Mouse (Mus musculus) MN1 (cell line): ENCODE measurements at regions not wholly inside any gene's neighbourhood (a gene's known extent, or its start where the extent isn't known, plus 50 kb on each side); places are given as distances from the start of the nearest gene placed in this dataset.

Experiments
- DNase-seq: peaks from one replicate; pipeline ENCODE4 v3.0.0-alpha.2; 2016; ENCODE audit warnings: low spot score

GRCm38 (mm10) chr1:89382021-89382420, 72.6 kb upstream of the Agap1 start:
- no peak for DNase-seq

GRCm38 (mm10) chr1:89385111-89385510, 69.5 kb upstream of the Agap1 start:
- no peak for DNase-seq

- no peak for DNase-seq
Observed at GRCm38 (mm10) chr1:89392711-89393110, 61.9 kb upstream of the Agap1 start.

- no peak for DNase-seq
Observed at GRCm38 (mm10) chr1:89394471-89394870, 60.1 kb upstream of the Agap1 start.

- no peak for DNase-seq
Observed at GRCm38 (mm10) chr1:89400734-89401202, 53.8 kb upstream of the Agap1 start.

GRCm38 (mm10) chr1:89402513-89403210, 51.9 kb upstream of the Agap1 start:
- no peak for DNase-seq

GRCm38 (mm10) chr1:89403551-89404050, 51.0 kb upstream of the Agap1 start:
- DNase-seq: no peak
